Comparison of ENCODE assay signal across 8 mouse cellular contexts in the genomic region with DNA sequence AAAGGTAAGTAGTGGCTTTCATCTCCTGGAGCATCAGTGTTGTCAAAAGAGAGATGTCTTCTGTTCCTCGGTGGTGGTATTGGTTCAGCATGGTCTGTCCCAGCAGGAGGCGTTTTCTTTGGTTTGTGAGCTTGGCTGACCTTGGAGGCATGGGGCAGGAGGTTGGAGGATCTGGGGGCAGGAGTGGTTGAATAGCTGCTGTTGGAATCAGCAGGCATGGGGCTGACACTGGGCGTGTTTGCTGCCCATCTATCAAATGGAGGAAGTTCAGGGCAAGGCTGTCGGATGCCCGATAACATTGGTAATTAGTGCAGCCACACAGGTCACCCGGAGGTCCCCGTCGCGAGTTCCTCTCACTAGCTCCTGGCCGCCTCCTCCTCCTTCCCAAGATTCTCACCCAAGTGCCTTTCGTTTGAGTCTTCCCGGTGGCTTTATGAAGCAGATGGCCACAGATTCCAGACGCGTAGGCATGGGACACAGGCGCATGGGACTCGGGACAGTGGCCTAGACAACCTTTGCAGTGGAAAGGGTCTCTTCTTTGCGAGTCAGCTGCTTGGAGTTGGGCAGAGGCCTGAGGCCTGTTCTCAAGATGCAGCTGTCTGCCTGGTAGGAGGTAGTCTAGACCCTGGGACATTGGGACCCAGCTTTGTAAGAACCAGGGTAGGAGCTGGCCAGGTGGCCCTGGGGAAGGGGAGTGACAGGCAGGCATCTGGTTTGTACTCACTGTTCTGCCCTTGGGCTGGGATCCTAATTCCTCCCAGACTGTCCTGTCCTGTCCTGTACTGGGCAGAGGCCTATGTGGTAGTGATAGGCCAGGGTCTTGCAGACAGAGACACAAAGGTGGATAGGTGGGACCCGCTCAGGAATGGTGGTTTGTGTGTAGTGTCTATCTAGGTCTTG. TPM values are rescaled to one million over a fixed set of nuclear protein-coding genes. Genes with fewer than 3 reads are reported as not detected.
DNase-seq lines count a peak whose midpoint lies in the region; ATAC-seq and TF ChIP-seq lines count a peak whose summit lies in the region.

No protein-coding gene starts in this region.

- H3K4me1 ChIP-seq in heart, embryonic 11.5 days (ENCODE audit: control insufficient read depth, insufficient read depth, low read length) = peaks cover 64% of the 10 kb centered on the region
- H3K4me1 ChIP-seq in kidney, embryonic 16.5 days (ENCODE audit: insufficient read depth, low read length) = peaks cover 70% of the 10 kb centered on the region
- peaks cover 63% of the 10 kb centered on the region for H3K4me1 ChIP-seq in midbrain, embryonic 15.5 days

- 38% methylated on average over 18 of the region's 18 CpGs for WGBS in heart, embryonic 11.5 days (ENCODE audit: insufficient replicate concordance)
- 18% methylated on average over 18 of the region's 18 CpGs for WGBS in kidney, embryonic 16.5 days
- WGBS in midbrain, embryonic 15.5 days = 36% methylated on average over 18 of the region's 18 CpGs

- ATAC-seq in heart, embryonic 11.5 days (replicated peaks; ENCODE audit: insufficient number of reproducible peaks, low FRiP score, low TSS enrichment) = no peak
- no peak for ATAC-seq in kidney, embryonic 16.5 days (ENCODE audit: low FRiP score, low TSS enrichment)
- no peak for ATAC-seq in midbrain, embryonic 15.5 days (replicated peaks)

- H3K4me2 ChIP-seq in heart, embryonic 11.5 days = peak overlapping the region; percentile 98
- peak overlapping the region; percentile 93 for H3K4me2 ChIP-seq in kidney, embryonic 16.5 days (replicated peaks; ENCODE audit: low read depth, low read length)
- H3K4me2 ChIP-seq in midbrain, embryonic 15.5 days = peak overlapping the region; percentile 73

- H3K27me3 ChIP-seq in heart, embryonic 11.5 days (ENCODE audit: control insufficient read depth, insufficient read depth, low read length) = peaks cover 26% of the 10 kb centered on the region
- H3K27me3 ChIP-seq in kidney, embryonic 16.5 days (ENCODE audit: insufficient read depth, low read length) = peaks cover 16% of the 10 kb centered on the region
- peaks cover 3% of the 10 kb centered on the region; the same call in 1 of the 2 replicates for H3K27me3 ChIP-seq in midbrain, embryonic 15.5 days (replicated peaks)

- no peak overlapping the region for H3K27ac ChIP-seq in left cerebral cortex, adult 2 months
- no peak overlapping the region for H3K27ac ChIP-seq in heart, embryonic 11.5 days (ENCODE audit: low read depth, low read length)
- H3K27ac ChIP-seq in kidney, embryonic 16.5 days (ENCODE audit: low read length) = no peak overlapping the region
- no peak overlapping the region for H3K27ac ChIP-seq in midbrain, embryonic 15.5 days

- intact Hi-C loops in left cerebral cortex, adult 2 months (cut with DNase I) = no loop called here
- intact Hi-C loops in left cerebral cortex, postnatal 4 days (cut with DNase I) = no loop called here

- H3K9me3 ChIP-seq in heart, embryonic 11.5 days (replicated peaks; ENCODE audit: control insufficient read depth, low read length) = no peaks in the 10 kb centered on the region
- H3K9me3 ChIP-seq in kidney, embryonic 16.5 days (ENCODE audit: low read length) = no peaks in the 10 kb centered on the region
- no peaks in the 10 kb centered on the region for H3K9me3 ChIP-seq in midbrain, embryonic 15.5 days

- no peaks in the 10 kb centered on the region for H3K36me3 ChIP-seq in heart, embryonic 11.5 days (ENCODE audit: control insufficient read depth, insufficient read depth, low read length)
- H3K36me3 ChIP-seq in kidney, embryonic 16.5 days (ENCODE audit: insufficient read depth, low read length) = no peaks in the 10 kb centered on the region
- H3K36me3 ChIP-seq in midbrain, embryonic 15.5 days (replicated peaks) = no peaks in the 10 kb centered on the region

- H3K9ac ChIP-seq in heart, embryonic 11.5 days (ENCODE audit: low read depth, low read length) = 0 out of 2 replicates have a peak overlapping the region, but pooled peaks have one; percentile 43
- peak overlapping the region; percentile 57 for H3K9ac ChIP-seq in kidney, embryonic 16.5 days (replicated peaks; ENCODE audit: low read length)
- peak overlapping the region; percentile 13; the same call in 1 of the 2 replicates for H3K9ac ChIP-seq in midbrain, embryonic 15.5 days

- no peak for DNase-seq in left cerebral cortex, adult 2 months (ENCODE audit: extremely low spot score in 1 of 2, low spot score in 2 of 2)
- no peak for DNase-seq in left cerebral cortex, postnatal 4 days
- no peak for DNase-seq in layer of hippocampus, postnatal 36 days
- no peak for DNase-seq in ovary, postnatal 36 days (ENCODE audit: low spot score)
- no peak for DNase-seq in gastrocnemius, postnatal 10 days

- no peak for TF ChIP-seq CTCF in left cerebral cortex, adult 2 months (IDR thresholded peaks at IDR 0.05)

- peak overlapping the region; percentile 47 for H3K4me3 ChIP-seq in left cerebral cortex, adult 2 months
- H3K4me3 ChIP-seq in heart, embryonic 11.5 days (ENCODE audit: low read depth, low read length) = peak overlapping the region; percentile 62
- H3K4me3 ChIP-seq in kidney, embryonic 16.5 days (ENCODE audit: low read length) = peak overlapping the region; percentile 61
- H3K4me3 ChIP-seq in midbrain, embryonic 15.5 days = peak overlapping the region; percentile 50

RNA-seq across cellular contexts. Expression of gene Gse1, which starts 2.7 kb away (rescaled TPM):
- 100 to 1,000 TPM in 1 of 2 experiments, 10 to 100 TPM in 1; 77.7 to 105 TPM for total RNA-seq in left cerebral cortex, adult 2 months (2021)
- 10 to 100 TPM; 57.4 to 59.3 TPM for total RNA-seq in left cerebral cortex, postnatal 4 days (2021)
- 12.8 and 12.9 TPM in 2 replicates for polyA plus RNA-seq in heart, embryonic 11.5 days (2014; fragmentation: Nextera tagmentation; extraction: Ambion mirVana)
- 6.7 and 7.9 TPM in 2 replicates for polyA plus RNA-seq in kidney, embryonic 16.5 days (2015; fragmentation: Nextera tagmentation; extraction: Ambion mirVana)
- 21.2 and 23.4 TPM in 2 replicates for polyA plus RNA-seq in midbrain, embryonic 15.5 days (2015; fragmentation: Nextera tagmentation; extraction: Ambion mirVana)
- total RNA-seq in layer of hippocampus, postnatal 36 days (2021) = 100 to 1,000 TPM; 147 to 155 TPM
- 10 to 100 TPM; 25.5 to 38.6 TPM for total RNA-seq in gastrocnemius, postnatal 10 days (2021)

RNA-seq across cellular contexts. Expression of gene Fam92b, which starts 53.7 kb away (rescaled TPM):
- 1 to 10 TPM in 1 of 2 experiments, under 1 TPM in 1; 0.68 to 1.0 TPM for total RNA-seq in left cerebral cortex, adult 2 months (2021)
- total RNA-seq in left cerebral cortex, postnatal 4 days (2021) = not detected
- polyA plus RNA-seq in heart, embryonic 11.5 days (2014; fragmentation: Nextera tagmentation; extraction: Ambion mirVana) = 0.41 TPM in 1 of 2 replicates, not detected in the other
- polyA plus RNA-seq in kidney, embryonic 16.5 days (2015; fragmentation: Nextera tagmentation; extraction: Ambion mirVana) = 0.14 and 0.22 TPM in 2 replicates
- 2.1 and 2.2 TPM in 2 replicates for polyA plus RNA-seq in midbrain, embryonic 15.5 days (2015; fragmentation: Nextera tagmentation; extraction: Ambion mirVana)
- under 1 TPM; 0.30 to 0.53 TPM for total RNA-seq in layer of hippocampus, postnatal 36 days (2021)
- not detected for total RNA-seq in gastrocnemius, postnatal 10 days (2021)
